Mouse (Mus musculus) spleen, postnatal 14 days (tissue): Measurements from ENCODE around the gene Grid1.

Experiments
- DNase-seq, 2 experiments: peaks; one replicate each; pipeline ENCODE4 v3.0.0; 2021 to 2022; ENCODE audit warnings: low spot score in 2 of 2

Grid1 gene

GRCm38 (mm10) chr14:35393591-35393990 is 573.7 kb downstream of the Grid1 start:
- no peak for DNase-seq

- DNase-seq = no peak
These were observed 584.5 kb downstream of the Grid1 start for GRCm38 (mm10) chr14:35404249-35404908.

- no peak for DNase-seq
These were observed 610.4 kb downstream of the Grid1 start for GRCm38 (mm10) chr14:35430259-35430658.

GRCm38 (mm10) chr14:35453702-35454101 is 633.8 kb downstream of the Grid1 start:
- no peak for DNase-seq

GRCm38 (mm10) chr14:35468254-35468653 is 648.3 kb downstream of the Grid1 start:
- DNase-seq = no peak

GRCm38 (mm10) chr14:35486017-35486416 is 666.1 kb downstream of the Grid1 start:
- no peak for DNase-seq

- DNase-seq = no peak
These were observed 682.4 kb downstream of the Grid1 start for GRCm38 (mm10) chr14:35502324-35502723.

GRCm38 (mm10) chr14:35519402-35519801 is 699.5 kb downstream of the Grid1 start:
- no peak for DNase-seq

- no peak for DNase-seq
These were observed 718.9 kb downstream of the Grid1 start for GRCm38 (mm10) chr14:35538835-35539234.

GRCm38 (mm10) chr14:35541254-35541991 is 721.5 kb downstream of the Grid1 start:
- DNase-seq = no peak

- no peak for DNase-seq
These were observed 722.1 kb downstream of the Grid1 start for GRCm38 (mm10) chr14:35541992-35542380.

- no peak for DNase-seq
These were observed 734.4 kb downstream of the Grid1 start for GRCm38 (mm10) chr14:35554288-35554687.

- no peak for DNase-seq
These were observed 741.5 kb downstream of the Grid1 start for GRCm38 (mm10) chr14:35561244-35561893.

GRCm38 (mm10) chr14:35572991-35573502 is 753.1 kb downstream of the Grid1 start:
- DNase-seq = no peak

- no peak for DNase-seq
These were observed 754.6 kb downstream of the Grid1 start for GRCm38 (mm10) chr14:35574489-35574888.

GRCm38 (mm10) chr14:35575285-35575684 is 755.4 kb downstream of the Grid1 start:
- DNase-seq = no peak

- no peak for DNase-seq
These were observed 805.8 kb downstream of the Grid1 start for GRCm38 (mm10) chr14:35625749-35626148.
